17 mouse cellular contexts compared by ENCODE assay signal in the genomic region with DNA sequence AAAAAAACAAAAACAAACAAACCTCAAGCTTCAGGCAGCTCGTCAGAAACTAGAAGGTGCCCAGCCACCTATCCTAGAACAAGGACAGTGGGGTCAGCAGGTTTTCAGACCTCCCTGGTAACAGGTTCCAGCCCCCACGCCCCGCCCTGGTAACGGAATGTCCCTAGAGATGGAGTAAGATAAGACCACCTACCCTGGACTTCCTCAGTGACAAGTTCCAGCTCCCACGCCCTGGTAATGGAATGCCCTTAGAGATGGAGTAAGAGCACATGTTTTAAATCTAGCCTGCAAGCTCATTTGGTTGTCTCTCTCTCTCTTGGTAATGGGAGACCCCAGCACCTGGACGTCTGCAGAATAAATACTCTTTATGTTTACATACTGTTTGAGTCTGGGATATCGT. TPM values are rescaled to one million over a fixed set of nuclear protein-coding genes. Genes with fewer than 3 reads are reported as not detected.
A peak's percentile ranks its signal among the peaks of the same experiment; 100 is the strongest.
DNase-seq lines count a peak whose midpoint lies in the region; ATAC-seq and TF ChIP-seq lines count a peak whose summit lies in the region.
"Had no signal": no experiment of that assay in that cellular context is flagged by ENCODE, and none has a peak within 500 bp of the region (broad histone marks: within the 10 kb centered on the region; RNA-seq: fewer than 3 reads in every experiment).

No protein-coding gene starts in this region.

- peak; percentile 75 for TF ChIP-seq EP300 in lung, postnatal 0 days (IDR thresholded peaks at IDR 0.05)

- 41% methylated on average over 7 of the region's 7 CpGs for whole genome bisulfite sequencing in heart, embryonic 12.5 days
- 51% methylated on average over 7 of the region's 7 CpGs for WGBS in lung, postnatal 0 days

- peaks cover 19% of the 10 kb centered on the region for H3K4me1 ChIP-seq in heart, embryonic 12.5 days (replicated peaks)
- peaks cover 5% of the 10 kb centered on the region; the same call in 1 of the 2 replicates for H3K4me1 ChIP-seq in lung, postnatal 0 days (ENCODE audit: insufficient read depth, low read depth, low read length)
- H3K4me1 ChIP-seq: forebrain, embryonic 13.5 days had no signal

- ATAC-seq in heart, embryonic 12.5 days (ENCODE audit: insufficient number of reproducible peaks, low FRiP score) = no peak
- ATAC-seq in lung, postnatal 0 days = peak; percentile 44; the same call in 1 of the 2 replicates
- no peak for ATAC-seq in erythroid progenitor cell, adult 5-6 weeks (replicated peaks; ENCODE audit: low FRiP score, poor library complexity, severe bottlenecking)
- ATAC-seq: forebrain, embryonic 13.5 days; hindbrain, embryonic 16.5 days had no signal

- no peaks in the 10 kb centered on the region for H3K9me3 ChIP-seq in heart, embryonic 12.5 days (replicated peaks)
- H3K9me3 ChIP-seq in lung, postnatal 0 days (ENCODE audit: low read length) = no peaks in the 10 kb centered on the region
- H3K9me3 ChIP-seq: forebrain, embryonic 13.5 days had no signal

- peak; percentile 82 for DNase-seq in heart, adult 11 months
- DNase-seq in lung, postnatal 0 days (ENCODE audit: low spot score) = no peak
- DNase-seq in lung, postnatal 25 days (ENCODE audit: low spot score) = no peak
- peak; percentile 19 for DNase-seq in embryo, embryonic 9.5 days (ENCODE audit: extremely low spot score)
- no peak for DNase-seq in adrenal gland, postnatal 10 days
- DNase-seq in heart, adult 9 months (ENCODE audit: low spot score in 2 of 2) = no peak
- DNase-seq: adrenal gland, adult 8-10 months; cerebellum, adult 8-10 months; heart, postnatal 10 days; kidney, adult 9 months; layer of hippocampus, adult 9-11 months; lung, embryonic 14.5 days; thymus, adult 2 months had no signal

- H3K4me3 ChIP-seq in heart, embryonic 12.5 days = no peak overlapping the region
- no peak overlapping the region for H3K4me3 ChIP-seq in lung, postnatal 0 days (ENCODE audit: low read depth, low read length)
- H3K4me3 ChIP-seq: forebrain, embryonic 13.5 days had no signal

- H3K36me3 ChIP-seq in heart, embryonic 12.5 days = no peaks in the 10 kb centered on the region
- H3K36me3 ChIP-seq in lung, postnatal 0 days (ENCODE audit: insufficient read depth, low read length) = no peaks in the 10 kb centered on the region

- no peak for TF ChIP-seq CTCF in lung, postnatal 0 days (IDR thresholded peaks at IDR 0.05)

- no peak overlapping the region for H3K4me2 ChIP-seq in heart, embryonic 12.5 days
- no peak overlapping the region for H3K4me2 ChIP-seq in lung, postnatal 0 days (replicated peaks; ENCODE audit: low read depth, low read length)
- H3K4me2 ChIP-seq: forebrain, embryonic 13.5 days; lung, embryonic 14.5 days had no signal

- H3K27ac ChIP-seq in heart, embryonic 12.5 days (ENCODE audit: poor library complexity, severe bottlenecking) = no peak overlapping the region
- no peak overlapping the region; the same call in 1 of the 2 replicates for H3K27ac ChIP-seq in lung, postnatal 0 days (ENCODE audit: low read length)
- H3K27ac ChIP-seq: forebrain, embryonic 13.5 days had no signal

- no peaks in the 10 kb centered on the region for H3K27me3 ChIP-seq in heart, embryonic 12.5 days (replicated peaks)
- H3K27me3 ChIP-seq in lung, postnatal 0 days (replicated peaks; ENCODE audit: insufficient read depth, low read length) = no peaks in the 10 kb centered on the region
- H3K27me3 ChIP-seq: forebrain, embryonic 13.5 days had no signal

- no peak overlapping the region for H3K9ac ChIP-seq in heart, embryonic 12.5 days
- no peak overlapping the region for H3K9ac ChIP-seq in lung, postnatal 0 days (replicated peaks; ENCODE audit: low read depth)
- H3K9ac ChIP-seq: forebrain, embryonic 13.5 days; lung, embryonic 14.5 days had no signal

RNA-seq across cellular contexts. Expression of a gene that starts 46.7 kb away (rescaled TPM):
- 66.8 and 69.2 TPM in 2 replicates for polyA plus RNA-seq in heart, embryonic 12.5 days (2016; fragmentation: Nextera tagmentation; extraction: Ambion mirVana)
- 88.4 and 107 TPM in 2 replicates for polyA plus RNA-seq in lung, postnatal 0 days (2015; fragmentation: Nextera tagmentation; extraction: Ambion mirVana)
- 8.3 and 23.5 TPM in 2 replicates for total RNA-seq in erythroid progenitor cell, adult 5-6 weeks (2015; ENCODE audit: low replicate concordance)
- 6.3 and 11.8 TPM in 2 replicates for total RNA-seq in erythroid progenitor cell, adult 5-6 weeks (2017; ENCODE audit: low replicate concordance)
- total RNA-seq in adrenal gland, postnatal 10 days (2021) = 10 to 100 TPM; 68.5 to 96.0 TPM

RNA-seq across cellular contexts. Expression of a gene that starts 48.3 kb away (rescaled TPM):
- 5.5 and 6.4 TPM in 2 replicates for polyA plus RNA-seq in heart, embryonic 12.5 days (2016; fragmentation: Nextera tagmentation; extraction: Ambion mirVana)
- 8.9 and 12.0 TPM in 2 replicates for polyA plus RNA-seq in lung, postnatal 0 days (2015; fragmentation: Nextera tagmentation; extraction: Ambion mirVana)
- 5.9 and 11.5 TPM in 2 replicates for total RNA-seq in erythroid progenitor cell, adult 5-6 weeks (2015; ENCODE audit: low replicate concordance)
- 6.9 and 10.2 TPM in 2 replicates for total RNA-seq in erythroid progenitor cell, adult 5-6 weeks (2017; ENCODE audit: low replicate concordance)
- 1 to 10 TPM; 4.5 to 4.7 TPM for total RNA-seq in adrenal gland, postnatal 10 days (2021)

Comparison
In these comparisons a context has a peak if more than half of its experiments do, and no peak if none do; other contexts are left out.
1. DNase-seq: peak in heart, adult 11 months (single experiment) and embryo, embryonic 9.5 days (single experiment); none in lung, postnatal 0 days (single experiment), lung, postnatal 25 days (single experiment), adrenal gland, postnatal 10 days (single experiment) and heart, adult 9 months (0 of 2).